Comparison of ENCODE assay signal across 18 mouse cellular contexts in genomic region chr4:110293238-110293637, GRCm38 (mm10). TPM values are rescaled to one million over a fixed set of nuclear protein-coding genes. Genes with fewer than 3 reads are reported as not detected.
"Had no signal": no experiment of that assay in that cellular context is flagged by ENCODE, and none has a peak within 500 bp of the region (broad histone marks: within the 10 kb centered on the region; RNA-seq: fewer than 3 reads in every experiment).

No protein-coding gene starts in this region.

- H3K4me1 ChIP-seq: liver, embryonic 13.5 days; stomach, embryonic 15.5 days had no signal

- H3K9ac ChIP-seq: liver, embryonic 13.5 days; midbrain, embryonic 12.5 days; midbrain, embryonic 15.5 days; stomach, embryonic 15.5 days had no signal

- H3K4me3 ChIP-seq: left cerebral cortex, adult 2 months; liver, embryonic 13.5 days; midbrain, embryonic 12.5 days; midbrain, embryonic 15.5 days; stomach, embryonic 15.5 days had no signal

- H3K9me3 ChIP-seq: liver, embryonic 13.5 days; midbrain, embryonic 12.5 days; midbrain, embryonic 15.5 days; stomach, embryonic 15.5 days had no signal

- H3K27ac ChIP-seq: kidney, postnatal 0 days; left cerebral cortex, adult 2 months; liver, embryonic 13.5 days; midbrain, embryonic 15.5 days; stomach, embryonic 15.5 days had no signal

- ATAC-seq: intestine, postnatal 0 days; midbrain, embryonic 15.5 days had no signal

- H3K27me3 ChIP-seq: liver, embryonic 13.5 days; midbrain, embryonic 15.5 days; stomach, embryonic 15.5 days had no signal

- H3K4me2 ChIP-seq: liver, embryonic 13.5 days; stomach, embryonic 15.5 days had no signal

- DNase-seq: kidney, adult 8-10 months; kidney, postnatal 25 days; layer of hippocampus, postnatal 36 days; liver, embryonic 13.5 days; lung, adult 2 months; lung, postnatal 14 days; lung, postnatal 4 days; retina, postnatal 1 day; right cerebral cortex, postnatal 25 days; spleen, adult 18-20 months; thymus, postnatal 25 days had no signal

- H3K36me3 ChIP-seq: liver, embryonic 13.5 days; midbrain, embryonic 12.5 days; midbrain, embryonic 15.5 days; stomach, embryonic 15.5 days had no signal

RNA-seq across cellular contexts. Expression of gene Elavl4, which starts 58.5 kb away (rescaled TPM):
- polyA plus RNA-seq: liver, adult 2 months had no signal
